Mouse (Mus musculus) erythroblast, embryonic 14.5 days (primary cell): ENCODE measurements around the gene Slc25a17.

Source experiments
- GATA1 ChIP-seq: IDR thresholded peaks from 2 replicates; pipeline ENCODE4 v1.6.1; 2012; ENCODE audit warnings: low read length, inconsistent platforms, mixed read lengths
- TAL1 ChIP-seq: IDR thresholded peaks from 3 replicates; pipeline ENCODE4 v1.6.1; 2012; ENCODE audit warnings: low read length, inconsistent platforms, mixed read lengths

GRCm38 (mm10) chr15:81368601-81369000, 8.0 kb upstream of the Slc25a17 start:
- no peak for TF ChIP-seq GATA1
- no peak for TF ChIP-seq TAL1
